Mouse (Mus musculus): ENCODE results near the gene Dhx8.

DNA sequence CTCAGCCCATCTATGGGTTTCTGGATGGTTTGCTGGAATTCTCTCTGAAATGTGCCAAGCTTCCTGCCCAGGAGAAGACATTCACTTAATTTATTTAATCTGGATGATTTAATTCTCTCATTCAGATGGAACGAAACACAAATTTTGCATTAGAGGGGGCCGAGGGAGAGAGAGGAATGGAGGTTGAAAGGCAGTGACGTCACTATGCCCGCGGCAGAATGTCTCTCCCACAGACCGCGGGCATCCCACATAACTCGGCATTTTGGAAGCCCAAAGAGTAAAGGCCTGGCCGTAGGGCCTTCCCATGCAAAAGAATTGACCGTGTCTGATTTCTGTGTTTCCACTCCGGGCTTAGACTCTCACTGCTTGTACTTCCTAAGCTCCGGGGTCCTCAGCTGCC lies 74.0 kb downstream of the Dhx8 start:
- TF ChIP-seq EP300 (IDR thresholded peaks at IDR 0.05; ENCODE audit: insufficient read depth, low read depth, low read length) (no peak), CTCF (IDR thresholded peaks at IDR 0.05) (no peak)
